Mouse (Mus musculus): ENCODE measurements around the gene Cnr2. TPM values are rescaled to one million over a fixed set of nuclear protein-coding genes. Genes with fewer than 3 reads are reported as not detected.
A peak's percentile ranks its signal among the peaks of the same experiment; 100 is the strongest.

Gene Cnr2
- polyA plus RNA-seq (2014; fragmentation: Nextera tagmentation; extraction: Ambion mirVana), result 0.23 and 0.51 TPM in 2 replicates

DNA sequence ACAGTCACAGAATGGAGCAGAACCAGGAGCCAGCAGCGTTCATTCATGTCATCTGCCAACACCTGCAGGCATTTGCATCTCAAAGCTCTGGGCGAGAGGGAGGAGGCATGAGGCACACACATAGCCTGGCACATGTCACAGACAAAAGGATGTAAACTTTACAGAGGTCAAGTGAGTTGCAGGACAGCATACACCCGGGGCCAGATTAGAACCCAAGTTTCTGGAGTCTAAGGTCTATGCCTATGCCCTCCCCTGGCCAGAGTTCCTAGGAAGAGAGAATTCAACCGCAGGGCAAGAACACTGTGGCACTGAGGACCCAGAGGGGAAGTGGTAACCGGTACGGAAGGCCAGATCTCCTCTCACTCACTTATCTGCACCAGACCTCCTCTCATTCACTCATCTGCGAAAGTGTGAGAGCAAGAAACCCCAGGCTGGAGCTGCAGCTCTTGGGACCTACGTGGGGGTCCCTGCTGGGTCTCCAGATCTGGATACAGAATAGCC, at the start of gene Cnr2:
Cnr2 (plus strand) TSS at position 324 of the 501 bp plus-strand sequence.
- Histone ChIP-seq H3K9me3 (ENCODE audit: control insufficient read depth, low read length) (no peaks in the 10 kb centered on the region), H3K36me3 (ENCODE audit: control insufficient read depth, insufficient read depth, low read length) (no peaks in the 10 kb centered on the region), H3K4me1 (ENCODE audit: control insufficient read depth, insufficient read depth, low read length) (no peaks in the 10 kb centered on the region; the same call in 1 of the 2 replicates), H3K4me3 (ENCODE audit: low read depth, low read length) (no peak within 1 kb of the TSS), H3K27me3 (ENCODE audit: control insufficient read depth, insufficient read depth, low read length) (no peaks in the 10 kb centered on the region), H3K9ac (ENCODE audit: low read length) (no peak within 1 kb of the TSS), H3K27ac (replicated peaks; ENCODE audit: low read depth, low read length) (no peak within 1 kb of the TSS), H3K4me2 (ENCODE audit: low read depth, severe bottlenecking) (no peak within 1 kb of the TSS)
- 43% methylated on average over 8 of the region's 8 CpGs for WGBS
- ATAC-seq (ENCODE audit: insufficient number of reproducible peaks, low FRiP score, low TSS enrichment, low read depth), result no peak
- no peak for DNase-seq (ENCODE audit: low spot score)

DNA sequence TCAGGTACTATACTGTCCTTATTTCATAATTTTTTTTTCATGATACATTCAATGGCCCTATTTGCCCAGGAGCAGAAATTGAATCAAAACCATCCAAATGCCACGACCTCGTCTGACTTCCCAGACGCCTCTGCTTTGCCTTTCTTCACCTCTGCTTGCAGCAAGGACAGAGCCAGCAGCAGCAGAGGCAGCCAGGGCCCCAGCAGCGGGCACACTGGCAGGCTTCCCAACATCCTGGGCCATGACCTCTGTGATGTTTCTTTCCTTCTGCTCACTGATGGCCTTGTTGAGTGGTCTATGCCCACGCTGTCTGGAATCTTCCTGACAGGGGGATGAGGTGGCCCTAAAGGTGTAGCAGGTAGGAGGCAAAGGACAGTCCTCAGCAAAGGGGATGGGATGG, 47.6 kb upstream of the Cnr2 start:
- Histone ChIP-seq H3K36me3 (ENCODE audit: control insufficient read depth, insufficient read depth, low read length) (no peaks in the 10 kb centered on the region), H3K27me3 (ENCODE audit: control insufficient read depth, insufficient read depth, low read length) (no peaks in the 10 kb centered on the region), H3K27ac (replicated peaks; ENCODE audit: low read depth, low read length) (no peak overlapping the region), H3K4me1 (ENCODE audit: control insufficient read depth, insufficient read depth, low read length) (no peaks in the 10 kb centered on the region), H3K4me2 (ENCODE audit: low read depth, severe bottlenecking) (no peak overlapping the region), H3K9me3 (ENCODE audit: control insufficient read depth, low read length) (no peaks in the 10 kb centered on the region), H3K4me3 (ENCODE audit: low read depth, low read length) (no peak overlapping the region), H3K9ac (ENCODE audit: low read length) (no peak overlapping the region)
- no peak for ATAC-seq (ENCODE audit: insufficient number of reproducible peaks, low FRiP score, low TSS enrichment, low read depth)
- no peak for DNase-seq (ENCODE audit: low spot score)
- WGBS, result 73% methylated on average over 5 of the region's 5 CpGs

DNA sequence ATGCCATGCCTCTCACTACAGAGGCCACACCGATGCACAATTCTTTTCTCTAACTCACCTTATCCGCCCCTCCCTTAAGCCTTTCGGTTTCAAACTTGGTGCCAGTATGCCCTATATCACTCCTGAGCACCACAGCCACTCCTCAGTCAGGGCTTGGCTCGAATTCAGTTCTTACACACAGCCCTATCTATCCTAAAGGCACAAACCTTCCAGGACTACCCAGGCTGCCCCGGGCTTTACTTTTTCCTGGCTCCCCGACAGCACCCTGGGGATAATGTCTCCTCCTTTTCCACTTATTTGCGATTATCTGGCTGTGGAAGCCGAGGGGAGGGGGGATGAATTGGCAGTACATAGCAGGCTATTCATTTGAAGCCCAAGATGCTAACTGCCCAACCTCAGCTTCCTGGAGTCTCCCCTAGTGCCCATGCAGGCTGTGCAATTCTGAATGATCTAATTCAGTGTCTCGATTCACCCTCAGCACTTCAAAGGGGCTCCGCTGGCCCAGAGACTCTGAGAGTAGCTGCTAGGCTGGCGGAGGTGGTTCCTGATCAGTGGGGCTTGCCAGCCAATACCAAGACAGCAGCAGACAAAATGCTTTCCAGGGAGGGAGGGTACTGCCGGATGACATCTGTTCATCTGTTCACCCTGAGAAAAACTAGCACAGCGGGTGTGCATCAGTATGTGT, 44.6 kb upstream of the Cnr2 start:
- Histone ChIP-seq H3K4me2 (ENCODE audit: low read depth, severe bottlenecking) (no peak overlapping the region), H3K36me3 (ENCODE audit: control insufficient read depth, insufficient read depth, low read length) (no peaks in the 10 kb centered on the region), H3K9me3 (ENCODE audit: control insufficient read depth, low read length) (no peaks in the 10 kb centered on the region), H3K4me3 (ENCODE audit: low read depth, low read length) (no peak overlapping the region), H3K9ac (ENCODE audit: low read length) (no peak overlapping the region), H3K27ac (replicated peaks; ENCODE audit: low read depth, low read length) (no peak overlapping the region), H3K27me3 (ENCODE audit: control insufficient read depth, insufficient read depth, low read length) (no peaks in the 10 kb centered on the region), H3K4me1 (ENCODE audit: control insufficient read depth, insufficient read depth, low read length) (no peaks in the 10 kb centered on the region)
- ATAC-seq (ENCODE audit: insufficient number of reproducible peaks, low FRiP score, low TSS enrichment, low read depth), result no peak
- no peak for DNase-seq (ENCODE audit: low spot score)
- 48% methylated on average over 13 of the region's 13 CpGs for WGBS

DNA sequence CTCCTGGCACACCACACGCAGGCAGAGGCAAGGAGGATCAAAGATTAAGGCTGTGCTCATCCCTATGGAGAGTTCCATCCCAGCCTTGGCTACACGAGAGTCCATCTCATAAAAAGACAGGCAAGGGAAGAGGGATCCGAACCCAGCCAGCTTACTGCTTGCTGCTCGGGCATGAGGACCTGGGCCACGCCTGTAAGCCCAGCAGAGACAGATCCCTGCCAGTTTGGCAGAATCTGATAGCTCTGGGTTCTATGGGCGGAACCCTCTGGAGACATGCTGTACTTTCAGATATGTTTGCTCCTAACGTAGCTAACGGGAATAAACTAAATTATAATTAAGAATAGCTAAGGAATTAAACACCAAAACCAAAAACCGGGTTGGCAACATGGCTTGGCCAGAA, 43.3 kb upstream of the Cnr2 start:
- H3K4me3 ChIP-seq (ENCODE audit: low read depth, low read length), result no peak overlapping the region

DNA sequence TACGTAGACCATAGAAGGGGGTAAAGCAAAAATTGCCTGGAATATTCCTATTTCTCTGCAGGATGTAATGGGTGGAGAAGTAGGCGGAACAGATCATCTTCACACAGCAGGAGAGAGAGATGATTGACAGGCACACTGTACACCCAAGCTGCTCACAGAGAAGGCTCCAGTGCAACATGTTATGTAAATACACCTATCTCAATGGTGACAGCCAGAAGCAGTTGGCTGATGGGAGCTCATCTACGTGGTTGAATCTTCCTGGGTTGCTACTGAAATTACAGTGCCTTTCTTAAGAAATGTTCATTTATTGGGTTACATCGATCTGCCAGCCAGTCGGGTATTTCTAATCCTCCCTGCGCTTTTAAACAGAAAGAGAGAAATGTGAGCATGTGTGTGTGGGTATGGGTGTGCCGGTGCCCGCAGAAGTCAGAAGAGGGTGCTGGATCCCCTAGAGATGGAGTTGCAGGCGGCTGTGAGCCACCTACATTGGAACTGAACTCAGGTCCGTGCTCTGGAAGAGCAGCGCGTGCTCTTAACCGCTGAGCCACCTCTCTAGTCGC, 41.1 kb upstream of the Cnr2 start:
- Histone ChIP-seq H3K4me1 (ENCODE audit: control insufficient read depth, insufficient read depth, low read length) (0 out of 2 replicates have a peak, but pooled peaks cover 3% of the 10 kb centered on the region), H3K4me2 (ENCODE audit: low read depth, severe bottlenecking) (no peak overlapping the region), H3K4me3 (ENCODE audit: low read depth, low read length) (no peak overlapping the region), H3K9ac (ENCODE audit: low read length) (peak overlapping the region; percentile 99), H3K27ac (replicated peaks; ENCODE audit: low read depth, low read length) (no peak overlapping the region), H3K27me3 (ENCODE audit: control insufficient read depth, insufficient read depth, low read length) (no peaks in the 10 kb centered on the region), H3K36me3 (ENCODE audit: control insufficient read depth, insufficient read depth, low read length) (no peaks in the 10 kb centered on the region), H3K9me3 (ENCODE audit: control insufficient read depth, low read length) (no peaks in the 10 kb centered on the region)
- DNase-seq (ENCODE audit: low spot score) (no peak), ATAC-seq (ENCODE audit: insufficient number of reproducible peaks, low FRiP score, low TSS enrichment, low read depth) (no peak)
- 96% methylated on average over 14 of the region's 14 CpGs for WGBS

More for the DNA sequence above, 43.3 kb upstream of the Cnr2 start:
- ATAC-seq (ENCODE audit: insufficient number of reproducible peaks, low FRiP score, low TSS enrichment, low read depth) (no peak), DNase-seq (ENCODE audit: low spot score) (no peak)
- no peaks in the 10 kb centered on the region for H3K36me3 ChIP-seq (ENCODE audit: control insufficient read depth, insufficient read depth, low read length)
- no peaks in the 10 kb centered on the region for H3K27me3 ChIP-seq (ENCODE audit: control insufficient read depth, insufficient read depth, low read length)
- no peaks in the 10 kb centered on the region for H3K9me3 ChIP-seq (ENCODE audit: control insufficient read depth, low read length)
- no peak overlapping the region for H3K27ac ChIP-seq (replicated peaks; ENCODE audit: low read depth, low read length)
- no peak overlapping the region for H3K9ac ChIP-seq (ENCODE audit: low read length)
- no peak overlapping the region for H3K4me2 ChIP-seq (ENCODE audit: low read depth, severe bottlenecking)
- no peaks in the 10 kb centered on the region for H3K4me1 ChIP-seq (ENCODE audit: control insufficient read depth, insufficient read depth, low read length)
- 87% methylated on average over 9 of the region's 9 CpGs for WGBS

DNA sequence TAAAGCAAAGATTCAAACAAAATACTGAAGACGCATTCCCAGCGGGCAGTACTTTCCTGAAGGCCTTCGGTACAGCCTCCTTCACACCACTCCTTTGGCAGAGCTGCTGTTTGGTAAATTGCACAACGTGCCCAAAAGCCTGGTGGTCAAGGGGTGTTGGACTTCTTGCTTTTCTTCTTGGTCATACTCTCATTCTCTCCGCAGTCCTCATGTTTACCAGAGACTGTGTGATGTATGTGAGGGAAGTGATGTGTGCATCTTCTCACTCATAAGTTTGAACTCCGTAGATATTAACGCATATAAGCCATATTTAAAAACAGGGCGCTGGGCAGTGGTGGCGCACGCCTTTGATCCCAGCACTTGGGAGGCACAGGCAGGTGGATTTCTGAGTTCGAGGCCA, 40.6 kb upstream of the Cnr2 start:
- Histone ChIP-seq H3K4me3 (ENCODE audit: low read depth, low read length) (no peak overlapping the region), H3K4me2 (ENCODE audit: low read depth, severe bottlenecking) (peak overlapping the region; percentile 86), H3K4me1 (ENCODE audit: control insufficient read depth, insufficient read depth, low read length) (0 out of 2 replicates have a peak, but pooled peaks cover 3% of the 10 kb centered on the region), H3K36me3 (ENCODE audit: control insufficient read depth, insufficient read depth, low read length) (no peaks in the 10 kb centered on the region), H3K9me3 (ENCODE audit: control insufficient read depth, low read length) (no peaks in the 10 kb centered on the region), H3K27ac (replicated peaks; ENCODE audit: low read depth, low read length) (peak overlapping the region; percentile 99; the same call in 1 of the 2 replicates), H3K27me3 (ENCODE audit: control insufficient read depth, insufficient read depth, low read length) (no peaks in the 10 kb centered on the region), H3K9ac (ENCODE audit: low read length) (peak overlapping the region; percentile 99)
- DNase-seq (ENCODE audit: low spot score) (no peak), ATAC-seq (ENCODE audit: insufficient number of reproducible peaks, low FRiP score, low TSS enrichment, low read depth) (no peak)
- WGBS, result 76% methylated on average over 11 of the region's 11 CpGs

DNA sequence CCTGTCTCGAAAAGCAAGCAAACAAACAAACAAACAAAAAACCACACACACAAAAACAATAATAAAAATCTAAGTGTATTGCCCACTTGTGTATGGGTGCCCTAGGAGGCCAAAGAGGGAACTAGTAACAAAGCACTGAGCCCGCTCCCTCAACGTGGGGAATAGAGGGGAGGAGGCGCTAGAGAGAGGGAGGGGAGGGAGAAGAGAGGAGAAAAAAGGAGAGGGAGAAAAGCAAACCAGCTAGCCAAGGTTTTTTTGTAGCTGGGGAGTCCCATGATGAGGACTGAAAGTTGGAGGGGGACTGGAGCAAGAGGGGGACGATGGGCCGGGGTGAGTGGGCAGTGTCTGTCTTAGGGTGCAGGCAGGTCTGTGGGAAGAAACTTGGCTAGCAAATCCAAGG, 40.1 kb upstream of the Cnr2 start:
- H3K27me3 ChIP-seq (ENCODE audit: control insufficient read depth, insufficient read depth, low read length), result no peaks in the 10 kb centered on the region
- H3K4me2 ChIP-seq (ENCODE audit: low read depth, severe bottlenecking), result peak overlapping the region; percentile 86
- peak overlapping the region; percentile 72 for H3K4me3 ChIP-seq (ENCODE audit: low read depth, low read length)
- H3K9ac ChIP-seq (ENCODE audit: low read length), result peak overlapping the region; percentile 99
- 12% methylated on average over 6 of the region's 6 CpGs for WGBS
- H3K9me3 ChIP-seq (ENCODE audit: control insufficient read depth, low read length), result no peaks in the 10 kb centered on the region
- H3K4me1 ChIP-seq (ENCODE audit: control insufficient read depth, insufficient read depth, low read length), result 0 out of 2 replicates have a peak, but pooled peaks cover 3% of the 10 kb centered on the region
- peak; percentile 66 for DNase-seq (ENCODE audit: low spot score)
- H3K27ac ChIP-seq (replicated peaks; ENCODE audit: low read depth, low read length), result peak overlapping the region; percentile 99
- no peak for ATAC-seq (ENCODE audit: insufficient number of reproducible peaks, low FRiP score, low TSS enrichment, low read depth)
- H3K36me3 ChIP-seq (ENCODE audit: control insufficient read depth, insufficient read depth, low read length), result no peaks in the 10 kb centered on the region

DNA sequence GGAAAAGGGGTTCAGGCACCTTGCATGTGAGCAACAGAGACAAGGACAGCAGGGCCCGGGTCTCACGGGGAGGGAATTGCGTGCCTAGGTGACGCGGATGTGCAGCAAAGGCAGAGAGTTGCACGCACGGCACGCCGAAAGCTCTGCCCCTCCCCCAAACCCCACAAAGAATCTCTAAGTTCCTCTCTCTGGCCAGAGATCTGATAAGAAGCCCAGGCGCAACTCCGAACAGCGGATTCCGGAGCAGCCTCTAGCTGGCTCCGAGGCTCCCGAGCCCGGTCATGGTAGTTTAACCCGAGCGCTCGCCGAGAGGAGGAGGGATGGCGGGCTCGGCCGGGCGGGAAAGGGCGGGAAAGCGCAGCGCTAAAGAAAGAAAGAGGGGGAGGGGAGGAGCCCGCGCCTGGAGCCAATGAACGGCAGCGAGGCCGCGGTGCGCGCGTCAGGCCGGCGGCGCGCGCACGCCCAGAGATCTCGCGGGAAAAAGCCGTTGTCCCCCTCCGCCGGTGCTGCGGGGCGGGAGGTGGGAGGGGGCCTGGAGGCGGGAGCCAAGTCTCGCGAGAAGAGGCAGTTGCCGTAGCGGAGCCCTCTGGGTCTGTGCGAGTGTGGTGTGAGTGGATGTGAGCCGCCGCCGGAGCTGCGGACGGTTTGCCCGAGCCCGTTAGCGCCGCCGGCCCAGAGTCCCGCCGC, 39.5 kb upstream of the Cnr2 start, which contains the start of gene Srsf10:
Srsf10 (plus strand) TSS at position 212 of the 687 bp plus-strand sequence.
- H3K9me3 ChIP-seq (ENCODE audit: control insufficient read depth, low read length), result no peaks in the 10 kb centered on the region
- peak within 1 kb of the TSS; percentile 99 for H3K27ac ChIP-seq (replicated peaks; ENCODE audit: low read depth, low read length)
- H3K9ac ChIP-seq (ENCODE audit: low read length), result peak within 1 kb of the TSS; percentile 99
- H3K27me3 ChIP-seq (ENCODE audit: control insufficient read depth, insufficient read depth, low read length), result no peaks in the 10 kb centered on the region
- no peaks in the 10 kb centered on the region for H3K36me3 ChIP-seq (ENCODE audit: control insufficient read depth, insufficient read depth, low read length)
- DNase-seq (ENCODE audit: low spot score) (peak; percentile 99), ATAC-seq (ENCODE audit: insufficient number of reproducible peaks, low FRiP score, low TSS enrichment, low read depth) (peak; percentile 95)
- whole genome bisulfite sequencing, result under 1% methylated on average over 61 of the region's 67 CpGs
- peak within 1 kb of the TSS; percentile 72 for H3K4me3 ChIP-seq (ENCODE audit: low read depth, low read length)
- H3K4me2 ChIP-seq (ENCODE audit: low read depth, severe bottlenecking), result peak within 1 kb of the TSS; percentile 86
- H3K4me1 ChIP-seq (ENCODE audit: control insufficient read depth, insufficient read depth, low read length), result 0 out of 2 replicates have a peak, but pooled peaks cover 3% of the 10 kb centered on the region
